Mouse (Mus musculus) spleen, embryonic (tissue): Measurements from ENCODE around the gene Atp13a1.

Experiments used
- CTCF ChIA-PET: fragments of 350-600 bp; sonication (Branson Sonifier 250); formaldehyde crosslinking; loops from one replicate; lab custom pipeline; 2022; lab: Charles Lee

Atp13a1 gene

DNA sequence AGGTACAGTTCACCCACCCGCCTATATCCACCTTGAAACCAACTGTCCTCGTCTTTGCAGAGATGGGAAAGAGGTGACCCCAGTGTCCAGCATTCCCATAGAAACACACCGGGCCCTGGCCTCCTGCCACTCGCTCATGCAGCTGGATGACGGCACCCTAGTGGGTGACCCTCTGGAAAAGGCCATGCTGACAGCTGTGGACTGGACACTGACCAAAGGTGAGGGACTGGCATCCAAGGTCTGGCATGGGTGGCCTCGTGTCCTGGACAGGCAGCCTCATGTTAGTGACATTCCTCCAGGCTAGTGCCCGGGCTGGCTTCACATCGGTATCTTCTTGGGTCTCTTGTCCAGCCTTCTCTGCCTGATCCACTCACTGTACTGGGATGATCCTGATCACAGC is 8.3 kb downstream of the Atp13a1 start:
- CTCF ChIA-PET, result no interaction called here

DNA sequence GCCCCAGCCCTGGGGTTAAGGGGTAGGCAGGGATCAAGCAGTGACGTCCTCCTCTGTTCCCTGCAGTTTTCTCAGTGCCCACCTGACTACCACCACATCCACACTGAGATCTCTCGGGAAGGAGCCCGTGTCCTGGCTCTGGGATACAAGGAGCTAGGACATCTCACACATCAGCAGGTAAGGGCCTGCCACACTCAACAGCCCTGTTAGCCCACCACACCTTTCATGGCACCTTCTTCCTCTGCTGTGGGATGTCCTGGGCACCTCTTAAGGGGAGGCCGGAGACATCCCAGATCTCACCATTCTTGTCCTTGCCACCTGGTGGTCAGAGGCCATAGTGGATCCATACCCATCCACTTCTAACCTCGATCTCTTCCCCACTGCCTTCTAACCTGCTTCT is 9.0 kb downstream of the Atp13a1 start:
- CTCF ChIA-PET, result no interaction called here

DNA sequence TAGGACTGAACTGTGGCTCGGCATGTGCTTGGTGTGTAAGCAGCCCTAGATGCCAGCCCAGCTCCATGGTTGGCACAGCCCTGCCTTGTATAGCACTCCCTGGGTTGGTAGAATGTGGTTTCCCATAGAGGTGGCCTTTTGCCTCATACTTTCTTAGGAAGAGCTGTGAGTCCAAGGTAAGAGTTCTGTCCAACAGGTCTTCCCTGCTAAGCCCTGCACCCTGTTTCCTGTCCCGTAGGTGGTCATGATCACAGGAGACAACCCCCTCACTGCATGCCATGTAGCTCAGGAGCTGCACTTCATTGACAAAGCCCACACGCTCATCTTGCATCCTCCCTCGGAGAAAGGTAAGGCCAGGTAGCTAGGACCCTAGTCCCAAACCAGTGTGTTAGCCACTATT is 10.8 kb downstream of the Atp13a1 start:
- CTCF ChIA-PET, result no interaction called here

DNA sequence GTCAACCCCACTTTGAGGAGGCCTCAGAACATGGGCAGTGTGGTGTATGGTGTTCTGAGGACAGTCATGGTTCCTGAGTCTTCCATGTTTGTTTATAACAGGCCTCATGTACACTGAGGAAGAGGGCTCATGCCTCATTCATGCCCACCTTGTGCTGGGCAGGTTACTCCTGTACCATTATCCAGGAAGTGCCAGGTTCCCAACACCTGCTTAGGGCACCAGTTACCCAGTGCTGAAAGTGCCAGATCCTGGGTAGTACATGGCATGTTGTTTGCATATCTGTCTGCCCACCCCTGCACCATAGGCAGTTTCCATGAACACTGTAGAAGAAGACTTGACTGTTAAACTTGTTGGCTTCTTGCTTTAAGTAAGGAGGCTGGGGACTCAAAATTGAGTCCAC is 11.3 kb downstream of the Atp13a1 start:
- CTCF ChIA-PET, result no interaction called here

DNA sequence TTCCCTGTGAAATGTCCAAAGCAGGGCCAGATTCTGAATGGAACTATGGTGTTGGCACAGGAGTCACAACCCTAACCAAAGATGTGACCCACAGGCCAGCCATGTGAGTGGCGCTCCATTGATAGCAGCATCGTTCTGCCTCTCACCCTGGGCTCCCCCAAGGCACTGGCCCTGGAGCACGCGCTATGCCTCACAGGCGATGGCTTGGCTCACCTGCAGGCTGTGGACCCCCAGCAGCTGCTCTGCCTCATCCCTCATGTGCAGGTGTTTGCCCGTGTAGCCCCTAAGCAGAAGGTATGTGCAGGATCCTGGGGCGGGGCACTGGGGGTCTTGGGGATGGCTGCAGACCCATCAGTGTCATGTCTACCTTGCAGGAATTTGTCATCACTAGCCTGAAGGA is 12.4 kb downstream of the Atp13a1 start:
- CTCF ChIA-PET, result no interaction called here

DNA sequence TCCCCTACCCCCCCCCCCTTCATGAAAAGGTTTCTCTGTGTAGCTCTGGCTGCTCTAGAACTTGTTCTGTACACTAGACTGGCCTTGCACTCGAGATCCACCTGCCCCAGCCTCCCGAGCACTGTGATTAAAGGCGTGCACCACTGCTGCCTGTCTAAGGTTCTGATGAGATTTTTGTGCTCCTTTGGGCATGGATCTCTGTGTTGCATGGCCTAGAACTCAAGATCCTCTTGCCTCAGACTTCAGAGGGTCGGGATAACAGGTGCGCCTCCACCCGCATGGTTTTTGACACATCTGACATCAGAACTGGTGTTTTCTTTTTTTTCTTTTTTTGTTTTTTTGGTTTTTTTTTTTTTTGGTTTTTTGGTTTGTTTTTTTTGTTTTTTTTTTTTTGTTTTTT is 13.6 kb downstream of the Atp13a1 start:
- CTCF ChIA-PET, result no interaction called here

DNA sequence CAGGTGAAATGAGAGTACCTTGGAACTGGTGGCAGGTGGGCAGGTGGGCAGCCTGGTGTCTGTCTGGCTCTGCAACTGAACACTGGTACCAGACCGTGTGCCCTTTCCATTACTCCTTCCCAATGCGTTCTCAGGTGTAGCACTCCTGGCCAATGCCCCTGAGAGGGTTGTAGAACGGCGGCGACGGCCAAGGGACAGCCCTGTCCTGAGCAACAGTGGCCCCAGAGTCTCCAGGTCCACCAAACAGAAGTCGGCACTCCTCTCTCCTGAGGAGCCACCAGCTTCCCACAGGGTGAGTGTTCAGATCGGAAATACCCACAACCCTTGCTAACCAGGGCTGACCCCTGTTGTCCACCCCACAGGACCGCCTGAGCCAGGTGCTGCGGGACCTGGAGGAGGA is 14.1 kb downstream of the Atp13a1 start:
- CTCF ChIA-PET, result no interaction called here

DNA sequence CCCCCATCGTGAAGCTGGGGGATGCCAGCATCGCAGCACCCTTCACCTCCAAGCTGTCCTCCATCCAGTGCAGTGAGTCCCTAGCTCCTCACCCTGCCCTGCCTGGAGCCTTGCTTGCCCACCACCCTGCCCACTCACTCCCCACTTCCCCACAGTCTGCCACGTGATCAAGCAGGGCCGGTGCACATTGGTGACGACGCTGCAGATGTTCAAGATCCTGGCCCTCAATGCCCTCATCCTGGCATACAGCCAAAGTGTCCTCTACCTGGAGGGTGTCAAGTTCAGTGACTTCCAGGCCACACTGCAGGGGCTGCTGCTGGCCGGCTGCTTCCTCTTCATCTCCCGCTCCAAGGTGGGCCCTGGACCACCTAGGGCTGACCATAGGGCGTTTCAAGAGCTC is 14.5 kb downstream of the Atp13a1 start:
- CTCF ChIA-PET, result no interaction called here

DNA sequence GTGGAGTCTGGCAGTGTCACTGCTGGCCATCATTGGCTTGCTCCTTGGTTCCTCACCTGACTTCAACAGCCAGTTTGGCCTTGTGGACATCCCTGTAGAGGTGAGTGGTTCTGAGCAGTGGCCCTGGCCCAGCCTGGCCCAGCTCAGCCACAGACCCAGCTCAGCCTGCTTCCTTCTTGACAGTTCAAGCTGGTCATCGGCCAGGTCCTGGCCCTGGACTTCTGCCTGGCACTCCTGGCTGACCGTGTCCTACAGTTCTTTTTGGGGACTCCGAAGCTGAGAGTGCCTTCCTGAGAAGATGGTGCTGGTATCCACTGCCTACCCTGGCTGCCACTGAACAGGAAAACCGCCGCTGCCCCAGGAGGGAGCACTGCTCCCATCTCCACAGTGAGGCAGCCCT is 16.3 kb downstream of the Atp13a1 start:
- CTCF ChIA-PET, result no interaction called here

DNA sequence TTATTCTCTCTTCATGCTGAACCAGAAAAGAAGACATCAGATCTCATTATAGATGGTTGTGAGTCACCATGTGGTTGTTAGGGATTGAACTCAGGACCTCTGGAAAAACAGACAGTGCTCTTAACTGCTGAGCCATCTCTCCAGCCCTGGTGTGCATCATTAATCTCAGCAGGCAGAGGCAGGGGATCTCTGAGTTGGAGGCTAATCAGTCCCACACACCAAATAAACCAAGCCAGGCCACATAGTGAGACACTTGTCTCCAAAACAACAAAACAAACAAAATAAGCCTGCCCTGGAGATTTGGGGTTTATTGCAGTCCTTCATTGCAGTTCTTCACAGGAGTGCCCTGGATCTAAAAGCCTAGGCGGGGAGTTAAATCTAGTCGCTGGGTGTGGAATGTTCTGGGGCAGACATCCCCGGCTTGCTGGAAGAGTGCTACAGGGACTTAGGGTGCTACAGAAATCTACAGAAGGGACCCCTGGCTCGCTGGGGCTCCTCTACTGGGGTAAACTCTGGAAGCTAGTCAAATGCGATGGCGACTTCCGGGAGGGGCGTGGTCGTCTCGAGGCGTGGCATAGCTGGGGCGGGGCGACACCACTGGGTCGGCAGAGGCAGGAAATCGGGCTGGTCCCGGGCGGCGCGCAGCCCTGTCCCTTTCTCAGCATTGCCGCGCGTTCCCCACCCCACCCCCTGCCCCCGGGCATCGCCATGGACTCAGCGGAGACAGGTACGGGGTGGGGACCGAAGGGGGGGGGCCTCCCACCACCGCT is 17.3 kb downstream of the Atp13a1 start, which contains the start of gene Gmip:
Gene Gmip, plus strand, starts transcription at position 586 of the 770 bp plus-strand sequence.
- CTCF ChIA-PET, result interaction anchor here (0.6 to 1.2 kb wide), 3 partner anchors 11 to 93 kb away, joined by 3 read pairs; partner anchors contain the start of gene Gm20422

DNA sequence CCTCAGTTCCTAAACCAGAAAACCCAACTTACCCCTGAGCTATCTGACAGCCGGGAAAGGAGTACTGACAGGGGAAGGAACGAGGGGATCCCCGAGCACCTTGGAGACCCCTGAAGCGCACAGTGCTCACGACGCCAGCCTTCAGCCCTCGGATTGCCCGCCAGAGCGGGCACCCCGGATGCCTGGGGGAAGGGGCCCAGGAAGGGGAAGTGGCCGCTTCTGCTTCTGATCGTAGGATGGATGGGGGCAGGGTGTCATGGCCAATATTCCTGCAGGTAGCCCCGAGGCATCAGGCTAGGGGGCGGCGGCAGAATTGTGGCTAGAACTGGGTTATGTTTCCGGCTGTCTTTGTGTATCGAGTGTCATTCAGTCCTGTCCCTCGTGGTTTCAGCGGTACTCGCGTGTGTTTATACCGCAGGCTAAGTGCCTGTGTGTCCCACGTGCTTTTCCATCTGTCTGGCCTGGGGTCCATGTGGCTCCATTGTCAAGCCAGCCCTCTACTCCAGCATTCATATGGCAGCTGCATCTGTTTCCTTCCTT is 18.0 kb downstream of the Atp13a1 start:
- CTCF ChIA-PET, result interaction anchor here (0.6 to 1.2 kb wide), 3 partner anchors 10 to 94 kb away, joined by 3 read pairs; partner anchors contain the start of gene Gm20422

DNA sequence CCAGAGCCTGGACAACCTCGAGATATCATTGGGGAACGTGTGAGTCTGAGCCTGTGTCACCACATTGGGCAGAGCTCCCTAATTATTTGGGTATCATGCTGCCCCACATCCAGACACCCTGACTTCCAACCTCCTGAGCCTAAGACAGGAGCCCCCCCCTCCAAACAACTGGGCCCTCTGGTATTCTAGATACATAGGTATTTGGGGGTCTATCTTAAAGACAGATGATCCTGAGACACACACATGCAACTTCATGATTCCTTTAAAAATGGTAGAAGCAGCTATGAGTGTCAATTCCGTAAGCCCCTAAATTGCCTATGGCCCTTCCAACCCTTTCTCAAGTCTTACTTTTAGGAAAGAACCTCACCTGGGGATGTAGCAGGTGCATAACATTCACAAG is 18.9 kb downstream of the Atp13a1 start:
- CTCF ChIA-PET, result interaction anchor here (0.5 to 1.2 kb wide), 3 partner anchors 52 to 95 kb away, joined by 3 read pairs; no protein-coding TSS in a partner anchor

DNA sequence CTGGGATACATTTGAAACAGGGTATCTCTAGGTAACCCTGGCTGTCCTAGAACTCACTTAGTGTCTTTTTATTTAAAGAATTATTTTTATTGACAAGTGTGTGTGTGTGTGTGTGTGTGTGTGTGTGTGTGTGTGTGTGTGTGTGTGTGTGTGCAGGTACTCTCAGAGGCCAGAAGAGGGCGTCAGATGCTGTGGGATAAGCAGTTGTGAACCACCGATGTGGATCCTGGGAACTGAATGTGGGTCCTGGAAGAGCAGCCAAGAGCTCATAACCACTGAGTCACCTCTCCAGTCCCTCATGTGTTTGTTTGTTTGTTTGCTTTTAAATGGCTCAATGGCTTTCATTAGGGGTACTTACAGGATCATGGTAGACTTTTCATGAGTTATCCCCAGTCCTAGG is 23.9 kb downstream of the Atp13a1 start:
- CTCF ChIA-PET, result no interaction called here

DNA sequence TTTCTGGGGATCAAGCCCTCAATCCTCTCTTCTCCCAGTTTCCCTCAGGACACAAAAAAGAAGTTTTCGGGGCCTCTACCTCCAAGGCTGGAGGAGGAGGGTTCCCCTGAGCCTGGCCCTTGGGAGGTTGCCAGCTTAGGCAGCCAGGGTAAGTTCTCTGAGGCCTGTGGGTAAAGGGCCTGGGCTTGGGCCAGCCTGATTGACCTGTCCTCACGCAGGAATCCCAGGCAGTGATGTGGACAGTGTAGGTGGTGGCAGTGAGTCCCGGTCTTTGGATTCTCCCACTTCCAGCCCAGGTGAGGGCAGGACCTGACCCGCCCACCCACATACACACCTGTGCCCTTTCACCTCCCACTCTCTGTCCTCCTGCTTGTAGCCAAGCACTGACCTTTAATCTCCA is 24.4 kb downstream of the Atp13a1 start:
- CTCF ChIA-PET, result no interaction called here

DNA sequence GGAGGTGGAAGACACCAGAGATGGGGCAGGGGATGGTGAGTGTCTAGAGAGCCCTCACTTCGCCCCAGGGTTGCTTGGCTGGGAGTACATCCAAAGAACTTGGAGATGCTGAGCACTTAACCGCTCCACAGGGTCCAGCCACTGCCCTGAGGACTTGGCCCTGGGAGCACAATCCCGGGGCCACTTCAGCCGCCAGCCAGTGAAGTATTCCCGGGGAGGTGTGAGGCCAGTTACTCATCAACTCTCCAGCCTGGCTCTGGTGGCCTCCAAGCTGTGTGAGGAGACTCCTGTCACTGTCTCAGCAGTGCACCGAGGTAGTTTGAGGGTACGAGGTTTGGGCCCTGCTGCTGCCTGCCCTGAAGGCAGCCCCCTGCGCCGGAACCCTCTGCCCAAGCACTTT is 29.5 kb downstream of the Atp13a1 start:
- CTCF ChIA-PET, result interaction anchor here (0.5 kb wide), 1 partner anchor 683 kb away, joined by 7 read pairs; no protein-coding TSS in a partner anchor

DNA sequence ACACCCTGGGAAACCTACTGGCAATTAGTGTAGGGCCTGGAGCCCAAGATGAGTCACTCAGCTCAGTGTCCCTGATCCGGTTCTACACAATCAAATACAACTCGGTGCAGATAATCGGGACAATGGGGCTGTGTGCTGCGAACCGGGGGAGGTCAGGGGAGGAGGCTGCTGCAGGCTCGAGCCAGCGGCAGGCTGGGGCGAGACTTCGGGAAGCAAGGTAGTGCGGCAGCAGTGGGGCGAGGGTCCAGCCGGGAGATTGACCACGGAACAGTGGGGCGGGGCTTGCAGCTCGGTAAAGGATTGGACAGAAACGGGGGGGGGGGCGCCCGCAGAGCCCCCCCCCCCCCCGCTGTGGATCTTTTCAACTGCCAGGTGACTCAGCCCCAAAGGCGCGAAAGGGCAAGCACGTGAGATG is 31.0 kb downstream of the Atp13a1 start:
- CTCF ChIA-PET, result no interaction called here

DNA sequence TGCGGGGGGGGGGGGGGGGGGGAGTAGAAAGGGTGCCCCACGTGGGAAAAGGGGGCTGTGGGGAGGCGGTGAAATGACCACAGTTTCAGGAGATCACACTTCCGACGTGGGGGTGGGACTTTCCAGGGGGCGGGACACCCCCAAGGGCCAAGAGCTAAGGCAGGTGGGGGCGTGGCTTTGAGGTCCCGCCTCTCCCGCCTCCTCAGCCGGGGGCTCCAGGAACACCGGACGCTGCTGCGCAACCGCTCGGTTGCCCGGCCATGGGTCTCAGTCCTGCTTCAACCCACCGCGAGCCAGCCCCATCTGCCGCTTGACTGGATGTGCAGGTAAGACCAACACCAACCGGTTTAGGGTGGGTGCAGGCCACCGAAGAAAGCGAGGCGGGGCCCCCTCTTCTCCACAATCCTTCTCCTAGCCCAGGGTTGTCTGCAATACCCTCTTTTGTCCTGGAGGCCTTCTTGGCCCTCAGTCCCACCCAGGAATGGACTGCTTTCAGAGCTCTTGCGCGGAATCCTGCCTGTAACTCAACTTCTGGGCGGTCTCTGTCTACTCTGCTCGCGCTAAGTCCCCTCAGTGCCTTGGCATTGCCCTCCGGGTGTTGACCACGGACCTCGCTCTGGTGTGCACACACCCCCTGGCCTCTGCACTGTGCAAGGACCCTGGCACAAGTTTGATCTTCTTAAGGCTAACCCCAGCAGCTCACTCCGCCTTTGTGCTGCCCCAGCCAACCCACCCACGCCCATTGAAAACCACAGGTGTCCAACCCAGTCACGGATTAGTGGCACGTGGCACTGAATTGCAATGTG is 31.6 kb downstream of the Atp13a1 start, which contains the start of gene Lpar2:
Gene Lpar2, plus strand, starts transcription at position 44 of the 806 bp plus-strand sequence.
- CTCF ChIA-PET, result no interaction called here

DNA sequence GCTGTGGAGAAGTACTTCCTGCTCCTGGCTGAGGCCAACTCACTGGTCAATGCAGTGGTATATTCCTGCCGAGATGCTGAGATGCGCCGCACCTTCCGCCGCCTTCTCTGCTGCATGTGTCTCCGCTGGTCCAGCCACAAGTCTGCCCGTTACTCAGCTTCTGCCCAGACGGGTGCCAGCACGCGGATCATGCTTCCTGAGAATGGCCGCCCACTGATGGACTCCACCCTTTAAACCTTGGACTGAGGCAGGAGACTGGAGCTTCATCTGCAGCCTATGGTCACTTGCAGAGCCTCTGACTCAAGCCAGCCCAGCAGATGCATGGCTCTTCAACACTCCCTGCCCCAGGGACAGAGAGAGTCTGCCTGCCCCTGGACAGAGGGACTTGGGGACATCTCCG is 35.4 kb downstream of the Atp13a1 start:
- CTCF ChIA-PET, result no interaction called here

DNA sequence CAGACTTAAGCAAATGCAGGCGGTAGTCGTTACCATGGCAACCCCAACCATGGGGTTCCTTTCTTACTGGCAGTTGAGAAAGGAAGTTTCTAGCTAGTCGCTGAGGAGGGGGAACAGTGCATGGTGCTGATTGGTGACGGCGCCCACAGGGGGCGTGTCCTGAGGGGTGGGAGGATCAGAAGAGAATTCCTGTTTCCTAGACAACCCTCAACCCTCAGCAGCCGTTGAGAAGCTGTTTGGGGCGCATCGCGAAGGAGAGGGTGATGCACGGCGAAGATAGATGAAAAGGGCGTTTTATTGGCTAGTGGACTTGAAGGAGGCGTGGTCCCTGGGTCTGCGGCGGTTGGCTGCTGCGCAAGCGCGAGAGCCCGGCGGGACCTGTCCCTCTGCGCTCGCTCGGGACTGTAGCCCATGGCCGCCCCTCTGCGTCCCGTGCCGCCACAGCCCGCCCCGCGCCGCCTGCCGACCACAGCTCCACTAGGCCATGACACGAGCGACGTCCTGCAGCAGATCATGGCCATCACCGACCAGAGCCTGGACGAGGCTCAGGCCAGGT is 41.4 kb downstream of the Atp13a1 start, which contains the start of gene Pbx4:
Gene Pbx4, plus strand, starts transcription at position 194 of the 556 bp plus-strand sequence.
- CTCF ChIA-PET, result interaction anchor here (0.6 kb wide), 1 partner anchor 113 kb away, joined by 7 read pairs; no protein-coding TSS in a partner anchor

DNA sequence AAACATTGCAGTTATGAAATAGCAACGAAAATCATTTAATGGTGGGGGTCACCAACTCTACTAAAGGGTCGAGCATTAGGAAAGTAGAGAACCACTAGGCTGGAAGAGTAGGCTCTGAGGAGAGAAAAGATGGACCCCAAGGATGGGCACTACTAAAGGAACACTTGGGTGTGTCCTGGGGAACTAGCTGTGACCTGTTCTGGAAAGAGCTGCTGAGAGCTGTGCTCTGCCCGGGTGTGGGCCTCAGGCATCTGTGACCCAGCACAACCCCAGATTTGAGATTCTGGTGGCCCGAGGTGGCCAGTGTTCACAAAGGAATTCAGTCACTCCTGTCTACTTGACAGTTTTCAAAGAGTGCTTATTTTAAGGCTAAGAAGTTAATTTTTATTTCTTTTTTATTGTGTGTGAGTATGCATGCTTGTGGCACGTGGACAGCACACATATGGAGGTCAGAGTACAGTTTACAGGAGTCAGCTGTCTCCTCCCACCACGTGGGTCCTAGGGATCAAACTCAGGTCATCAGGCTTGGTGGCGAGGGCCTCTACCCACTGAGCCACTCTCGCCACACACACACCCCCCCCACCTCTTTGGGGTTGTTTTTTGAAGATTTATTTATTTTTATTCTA is 46.2 kb downstream of the Atp13a1 start:
- CTCF ChIA-PET, result no interaction called here
